Mouse (Mus musculus): ENCODE measurements around the gene Cep41. TPM values are rescaled to one million over a fixed set of nuclear protein-coding genes. Genes with fewer than 3 reads are reported as not detected.

The Cep41 gene
- polyA plus RNA-seq, 1 experiment from 2014 or later, result 22.1 TPM

DNA sequence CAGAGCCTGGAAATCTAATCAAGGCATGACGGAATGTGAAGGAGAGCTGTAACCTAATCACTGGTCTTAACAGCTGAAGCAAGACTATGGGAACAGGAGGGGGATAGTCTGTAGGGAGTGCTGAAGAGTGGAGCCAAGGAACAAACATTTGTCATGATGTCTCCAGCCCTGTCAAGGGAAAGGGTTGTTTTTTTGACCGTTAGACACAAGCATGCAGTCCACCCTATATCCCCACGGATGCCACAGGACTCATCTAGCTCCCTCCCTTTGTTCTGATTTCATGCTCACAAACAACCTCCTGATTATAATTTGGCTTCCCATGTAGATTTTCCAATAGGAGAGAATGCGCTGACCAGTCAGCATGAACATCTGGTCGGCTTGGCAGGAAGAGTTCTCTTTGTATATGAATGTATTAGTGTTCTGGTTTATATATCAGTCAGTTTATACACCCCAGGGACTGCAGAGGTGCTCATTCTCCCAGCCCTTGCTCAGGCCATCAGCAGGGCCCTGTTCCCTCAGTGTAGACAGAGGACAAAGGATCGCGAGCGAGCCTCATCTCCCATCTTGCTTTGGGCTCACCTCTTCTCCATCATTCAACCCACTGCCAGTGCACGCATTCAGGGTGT, 10.5 kb upstream of the Cep41 start:
- H3K4me3 ChIP-seq, result no peak overlapping the region
- peaks cover 36% of the 10 kb centered on the region for H3K4me1 ChIP-seq
- H3K36me3 ChIP-seq (replicated peaks), result no peaks in the 10 kb centered on the region
- H3K27me3 ChIP-seq (ENCODE audit: poor library complexity, severe bottlenecking), result no peaks in the 10 kb centered on the region
- H3K9me3 ChIP-seq, result no peaks in the 10 kb centered on the region; the same call in 1 of the 2 replicates
- DNase-seq (ENCODE audit: extremely low spot score, low spot score), result no peak
- H3K27ac ChIP-seq, result peak overlapping the region; percentile 44
- 93% methylated on average over 9 of the region's 9 CpGs for WGBS

DNA sequence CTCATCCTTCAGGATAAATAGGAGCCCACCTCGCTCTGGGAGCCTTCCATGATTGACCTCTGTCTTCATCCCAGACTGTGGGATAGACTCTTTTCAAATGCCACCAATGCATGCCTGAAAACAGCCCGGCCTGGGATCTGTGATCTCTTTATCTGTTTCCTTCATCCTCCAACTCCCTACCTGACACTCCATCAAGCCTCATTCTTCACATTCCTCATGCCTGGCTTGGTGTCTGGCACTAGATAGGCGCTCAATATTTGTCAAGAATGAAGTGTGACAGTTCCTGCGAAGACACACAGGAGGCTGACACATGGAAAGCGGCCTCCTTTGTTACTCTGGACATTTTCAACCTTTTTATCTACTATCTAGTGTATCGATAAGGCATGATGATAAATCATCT, 9.9 kb upstream of the Cep41 start:
- WGBS, result 90% methylated on average over 6 of the region's 6 CpGs
- H3K27ac ChIP-seq, result 0 out of 2 replicates have a peak overlapping the region, but pooled peaks have one; percentile 8
- peaks cover 33% of the 10 kb centered on the region for H3K4me1 ChIP-seq
- H3K4me3 ChIP-seq, result no peak overlapping the region
- H3K9me3 ChIP-seq, result no peaks in the 10 kb centered on the region; the same call in 1 of the 2 replicates
- DNase-seq (ENCODE audit: extremely low spot score, low spot score), result no peak
- no peaks in the 10 kb centered on the region for H3K36me3 ChIP-seq (replicated peaks)
- no peaks in the 10 kb centered on the region for H3K27me3 ChIP-seq (ENCODE audit: poor library complexity, severe bottlenecking)

DNA sequence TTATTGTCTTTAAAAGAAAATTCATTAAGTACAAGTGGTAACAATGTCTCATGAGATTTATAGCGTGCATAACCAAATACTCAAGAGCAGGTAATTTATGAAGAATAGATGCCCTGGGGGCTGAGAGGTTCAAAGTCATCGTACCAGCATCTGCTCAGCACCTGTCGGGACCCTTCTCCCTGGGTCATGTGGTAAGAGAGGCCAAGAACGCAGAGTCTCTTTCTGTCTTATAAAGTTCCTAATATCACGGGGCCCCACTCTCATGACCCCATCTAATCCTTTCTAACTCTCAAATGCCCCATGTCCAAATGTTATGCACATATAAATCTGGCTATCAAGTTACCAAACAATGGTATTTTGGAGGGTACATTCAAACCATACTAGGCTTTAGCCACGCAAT, 9.3 kb upstream of the Cep41 start:
- WGBS, result 87% methylated on average over 6 of the region's 6 CpGs
- Histone ChIP-seq H3K4me3 (no peak overlapping the region), H3K27ac (0 out of 2 replicates have a peak overlapping the region, but pooled peaks have one; percentile 8), H3K9me3 (no peaks in the 10 kb centered on the region), H3K4me1 (peaks cover 35% of the 10 kb centered on the region), H3K27me3 (ENCODE audit: poor library complexity, severe bottlenecking) (no peaks in the 10 kb centered on the region), H3K36me3 (replicated peaks) (no peaks in the 10 kb centered on the region)
- DNase-seq (ENCODE audit: extremely low spot score, low spot score), result no peak

DNA sequence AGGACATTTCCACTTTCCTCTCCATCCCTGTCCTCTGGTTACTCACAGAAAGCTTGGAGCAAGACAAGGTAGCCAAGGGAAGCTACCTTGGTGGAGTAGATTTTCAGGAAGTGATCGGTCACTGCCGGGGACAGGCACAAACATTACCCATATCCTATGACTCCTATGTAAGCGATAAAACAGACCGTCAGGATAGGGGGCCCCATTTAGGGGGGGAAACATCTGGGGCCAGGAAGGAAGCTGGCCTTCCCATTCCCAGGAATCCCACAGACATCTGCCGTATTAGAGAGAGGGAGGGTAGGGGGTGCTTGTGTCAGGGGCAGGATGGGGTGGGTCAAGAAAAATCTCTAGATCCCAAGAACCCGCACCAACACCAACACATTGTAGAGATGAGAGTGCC, 6.6 kb upstream of the Cep41 start:
- Histone ChIP-seq H3K36me3 (replicated peaks) (no peaks in the 10 kb centered on the region), H3K27ac (peak overlapping the region; percentile 79), H3K4me3 (no peak overlapping the region), H3K27me3 (ENCODE audit: poor library complexity, severe bottlenecking) (no peaks in the 10 kb centered on the region), H3K9me3 (no peaks in the 10 kb centered on the region), H3K4me1 (peaks cover 24% of the 10 kb centered on the region)
- DNase-seq (ENCODE audit: extremely low spot score, low spot score), result no peak
- 80% methylated on average over 6 of the region's 6 CpGs for WGBS

DNA sequence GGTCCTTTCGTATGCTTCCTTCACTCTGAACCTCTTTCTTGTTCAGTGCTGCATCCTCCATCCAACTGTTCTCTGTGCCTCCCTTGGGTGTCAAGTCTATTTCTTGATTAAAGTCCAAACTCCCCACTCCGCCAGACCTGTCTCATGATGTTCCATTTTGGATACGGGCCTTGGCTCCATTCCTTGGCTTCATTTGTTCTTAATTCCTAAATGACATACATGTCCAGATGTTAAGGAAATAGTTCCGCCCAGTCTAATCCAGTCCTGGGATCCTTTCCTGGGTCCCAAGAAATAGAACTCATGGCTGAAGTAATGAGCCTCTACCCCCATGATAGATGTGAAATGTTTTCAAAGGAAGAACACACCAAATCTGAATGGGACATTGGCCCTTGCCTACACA, 4.5 kb upstream of the Cep41 start:
- Histone ChIP-seq H3K9me3 (no peaks in the 10 kb centered on the region), H3K27me3 (ENCODE audit: poor library complexity, severe bottlenecking) (no peaks in the 10 kb centered on the region), H3K27ac (peak overlapping the region; percentile 73), H3K4me1 (peaks cover 44% of the 10 kb centered on the region), H3K4me3 (no peak overlapping the region), H3K36me3 (replicated peaks) (no peaks in the 10 kb centered on the region)
- 93% methylated on average over 4 of the region's 4 CpGs for WGBS
- no peak for DNase-seq (ENCODE audit: extremely low spot score, low spot score)

DNA sequence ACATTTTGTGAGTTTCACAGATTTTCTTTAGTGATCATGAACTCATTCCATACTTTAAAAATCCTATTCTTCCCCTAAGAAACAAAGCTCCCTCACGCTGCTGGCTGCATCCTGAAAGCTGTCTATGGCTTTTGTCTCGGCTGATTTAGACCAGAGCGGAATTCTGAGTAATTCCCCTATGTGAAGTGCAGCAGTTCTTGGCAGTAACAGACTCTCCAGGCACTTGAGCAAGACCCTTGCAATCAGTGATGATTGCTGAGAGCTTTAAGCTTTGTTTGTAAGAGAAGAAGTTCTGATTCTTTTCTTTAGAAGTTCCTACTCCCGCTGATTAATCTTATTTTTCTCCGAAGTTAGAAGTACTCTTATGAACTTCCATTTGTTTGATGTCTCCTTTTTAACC, 3.9 kb upstream of the Cep41 start:
- peak overlapping the region; percentile 73 for H3K27ac ChIP-seq
- no peaks in the 10 kb centered on the region for H3K27me3 ChIP-seq (ENCODE audit: poor library complexity, severe bottlenecking)
- H3K9me3 ChIP-seq, result no peaks in the 10 kb centered on the region
- H3K4me3 ChIP-seq, result no peak overlapping the region
- no peaks in the 10 kb centered on the region for H3K36me3 ChIP-seq (replicated peaks)
- 54% methylated on average over 5 of the region's 5 CpGs for WGBS
- DNase-seq (ENCODE audit: extremely low spot score, low spot score), result no peak
- peaks cover 50% of the 10 kb centered on the region for H3K4me1 ChIP-seq

DNA sequence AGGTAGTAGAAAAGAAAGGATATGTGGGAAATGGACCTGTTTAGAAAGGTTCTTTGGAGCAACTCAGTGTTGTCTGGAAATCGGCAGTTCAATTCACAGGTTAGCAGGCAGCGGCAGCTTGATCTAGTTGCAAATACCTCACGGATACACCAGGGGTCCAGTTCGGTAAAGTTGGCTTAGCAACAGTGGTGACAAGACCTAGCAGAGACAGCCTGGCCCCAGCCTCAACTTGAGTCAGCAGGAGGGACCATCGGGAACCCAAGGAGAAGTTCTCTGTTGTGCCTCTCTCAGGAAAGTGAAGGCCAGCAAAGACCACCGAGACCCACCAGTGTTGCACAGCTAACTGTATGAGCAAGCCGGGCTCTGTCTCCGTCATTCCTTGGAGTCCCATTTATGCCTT, 1.6 kb upstream of the Cep41 start:
- H3K36me3 ChIP-seq (replicated peaks), result no peaks in the 10 kb centered on the region
- H3K4me3 ChIP-seq, result no peak overlapping the region
- DNase-seq (ENCODE audit: extremely low spot score, low spot score), result no peak
- H3K9me3 ChIP-seq, result no peaks in the 10 kb centered on the region
- 94% methylated on average over 8 of the region's 8 CpGs for WGBS
- H3K27me3 ChIP-seq (ENCODE audit: poor library complexity, severe bottlenecking), result no peaks in the 10 kb centered on the region
- peaks cover 48% of the 10 kb centered on the region for H3K4me1 ChIP-seq
- peak overlapping the region; percentile 96 for H3K27ac ChIP-seq

DNA sequence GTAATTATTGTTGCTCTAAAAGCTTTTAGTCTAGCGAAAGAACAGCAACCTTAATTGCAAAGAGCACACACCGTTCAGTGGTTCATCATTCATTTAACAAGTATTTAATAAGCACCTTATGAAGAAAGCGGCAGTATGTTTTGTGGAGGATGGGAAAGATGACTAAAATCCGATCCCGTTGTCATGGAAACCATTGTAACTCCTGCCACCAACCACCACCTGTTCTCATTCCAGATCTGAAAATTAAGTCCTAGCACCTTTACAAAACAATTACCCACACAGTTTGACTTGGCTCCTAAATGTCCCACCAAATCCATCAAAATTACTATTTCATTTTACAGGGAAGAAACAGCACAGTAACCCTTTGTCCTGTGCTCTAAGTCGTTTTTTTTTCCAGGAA, 660 bp upstream of the Cep41 start:
- 37% methylated on average over 6 of the region's 6 CpGs for WGBS
- no peaks in the 10 kb centered on the region for H3K27me3 ChIP-seq (ENCODE audit: poor library complexity, severe bottlenecking)
- H3K9me3 ChIP-seq, result no peaks in the 10 kb centered on the region
- peak overlapping the region; percentile 96 for H3K27ac ChIP-seq
- peaks cover 40% of the 10 kb centered on the region for H3K4me1 ChIP-seq
- peak overlapping the region; percentile 54 for H3K4me3 ChIP-seq
- H3K36me3 ChIP-seq (replicated peaks), result no peaks in the 10 kb centered on the region
- no peak for DNase-seq (ENCODE audit: extremely low spot score, low spot score)

DNA sequence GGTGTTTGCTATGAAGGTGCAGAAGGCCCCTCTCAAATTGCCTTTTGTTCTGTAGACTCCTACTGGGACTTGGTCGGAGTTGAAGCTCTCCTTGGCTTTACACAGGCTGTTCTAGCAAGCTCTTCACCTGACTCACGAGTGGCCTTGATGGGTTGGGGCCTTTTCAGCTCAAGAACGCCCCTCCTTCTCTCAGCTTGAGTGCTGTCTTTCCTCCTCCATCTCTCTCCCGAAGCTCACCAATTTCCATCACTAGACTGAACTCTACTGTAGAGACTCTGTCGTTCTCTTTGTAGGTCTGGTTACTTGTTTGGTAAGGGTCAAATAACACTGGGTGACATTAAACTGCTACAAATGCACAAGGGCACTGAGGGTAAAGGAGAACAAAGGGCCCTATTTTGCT, 723 bp downstream of the Cep41 start:
- Histone ChIP-seq H3K4me3 (peak overlapping the region; percentile 54), H3K36me3 (replicated peaks) (0 out of 2 replicates have a peak, but pooled peaks cover under 1% of the 10 kb centered on the region), H3K4me1 (peaks cover 37% of the 10 kb centered on the region), H3K27ac (peak overlapping the region; percentile 96), H3K9me3 (no peaks in the 10 kb centered on the region), H3K27me3 (ENCODE audit: poor library complexity, severe bottlenecking) (no peaks in the 10 kb centered on the region)
- no peak for DNase-seq (ENCODE audit: extremely low spot score, low spot score)
- 78% methylated on average over 5 of the region's 5 CpGs for WGBS

DNA sequence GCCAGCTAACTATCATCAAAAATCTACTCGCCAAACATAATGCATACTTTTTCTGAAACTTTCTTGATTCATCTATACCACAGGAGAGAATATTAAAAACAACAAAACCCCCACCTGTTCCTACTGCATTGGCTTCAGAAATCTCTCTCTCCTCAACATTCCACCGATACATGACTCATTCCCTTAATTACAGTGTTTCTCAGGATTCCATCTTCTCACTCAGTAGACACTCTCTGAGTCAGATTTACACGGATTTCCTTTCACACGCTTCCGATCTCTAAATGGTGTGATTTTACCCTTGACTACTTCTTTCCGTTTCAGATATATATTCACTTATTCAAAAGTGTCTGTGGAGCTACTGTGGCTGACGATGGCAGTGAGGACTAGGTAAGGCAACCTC, 6.4 kb downstream of the Cep41 start:
- WGBS, result 94% methylated on average over 7 of the region's 7 CpGs
- no peak for DNase-seq (ENCODE audit: extremely low spot score, low spot score)
- Histone ChIP-seq H3K36me3 (replicated peaks) (0 out of 2 replicates have a peak, but pooled peaks cover 11% of the 10 kb centered on the region), H3K4me1 (peaks cover 16% of the 10 kb centered on the region), H3K27me3 (ENCODE audit: poor library complexity, severe bottlenecking) (no peaks in the 10 kb centered on the region), H3K9me3 (no peaks in the 10 kb centered on the region), H3K27ac (no peak overlapping the region), H3K4me3 (no peak overlapping the region)

DNA sequence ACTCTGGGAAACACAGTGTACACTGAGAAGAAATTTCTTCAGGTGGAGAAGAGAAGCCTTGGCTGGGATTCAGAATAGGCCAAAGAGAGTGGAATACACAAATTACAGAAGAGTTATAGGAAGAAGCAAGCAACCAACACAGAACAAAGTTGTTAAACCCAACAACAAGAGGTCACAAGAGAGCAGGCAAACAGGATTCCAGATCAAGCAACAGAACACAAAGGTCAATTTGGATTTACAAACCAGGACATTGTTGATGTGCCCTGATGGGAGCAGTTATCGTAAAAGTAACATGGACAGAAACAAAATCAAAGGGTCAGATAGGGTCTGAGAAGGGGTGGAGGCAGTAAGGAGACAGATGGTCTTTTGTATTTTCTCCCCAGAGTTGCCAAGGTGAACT, 9.0 kb downstream of the Cep41 start:
- peaks cover 35% of the 10 kb centered on the region for H3K4me1 ChIP-seq
- no peaks in the 10 kb centered on the region for H3K9me3 ChIP-seq
- no peak for DNase-seq (ENCODE audit: extremely low spot score, low spot score)
- H3K27me3 ChIP-seq (ENCODE audit: poor library complexity, severe bottlenecking), result no peaks in the 10 kb centered on the region
- H3K4me3 ChIP-seq, result no peak overlapping the region
- H3K36me3 ChIP-seq (replicated peaks), result peaks cover 12% of the 10 kb centered on the region; the same call in 1 of the 2 replicates
- 87% methylated on average over 1 of the region's 1 CpGs for WGBS
- no peak overlapping the region for H3K27ac ChIP-seq

DNA sequence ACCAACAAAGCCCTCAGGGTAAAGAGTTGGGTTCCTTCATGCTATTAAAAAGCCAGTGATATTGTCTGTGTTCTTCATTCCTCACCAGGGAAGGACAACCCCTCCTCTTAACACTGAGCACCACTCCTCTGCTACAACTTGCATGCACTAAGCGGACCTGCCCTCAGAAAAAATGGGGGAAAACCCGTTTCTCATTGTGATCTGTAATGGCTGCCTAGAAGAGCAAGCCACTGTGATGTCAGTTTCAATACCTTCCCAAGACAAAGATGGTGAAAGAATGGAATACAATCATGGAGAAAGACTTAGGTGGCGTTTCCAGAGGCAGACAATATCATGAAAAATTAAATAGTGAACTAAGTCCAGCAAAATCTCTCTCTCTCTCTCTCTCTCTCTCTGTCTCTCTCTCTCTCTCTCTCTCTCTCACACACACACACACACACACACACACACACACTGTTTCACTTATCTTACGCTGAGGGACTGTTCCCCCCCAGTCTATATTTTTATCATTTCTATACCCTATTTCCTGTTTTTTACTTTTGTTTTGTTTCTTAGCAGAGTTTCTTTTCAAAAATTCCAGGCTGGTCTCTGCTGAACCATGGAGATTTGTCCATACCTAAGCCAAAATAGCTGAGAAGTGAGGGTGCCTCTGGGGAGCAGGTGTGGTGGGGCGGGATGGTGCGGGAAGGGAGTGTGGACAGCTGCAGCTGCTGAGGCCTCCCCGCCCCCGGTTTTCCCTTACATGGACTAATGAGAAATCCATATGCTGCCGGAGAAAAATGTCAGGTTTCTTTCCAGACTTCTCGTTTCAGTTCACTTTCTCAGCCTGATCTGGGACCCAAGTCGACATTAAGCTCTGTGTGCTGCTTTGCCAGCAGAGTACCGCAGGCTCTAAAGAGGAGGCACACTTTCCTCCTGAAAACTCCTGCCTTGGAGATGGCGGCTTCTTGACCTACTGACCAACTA, 11.3 kb downstream of the Cep41 start:
- Histone ChIP-seq H3K4me3 (no peak overlapping the region), H3K27ac (peak overlapping the region; percentile 71), H3K36me3 (replicated peaks) (peaks cover 7% of the 10 kb centered on the region; the same call in 1 of the 2 replicates), H3K9me3 (no peaks in the 10 kb centered on the region), H3K4me1 (peaks cover 58% of the 10 kb centered on the region), H3K27me3 (ENCODE audit: poor library complexity, severe bottlenecking) (no peaks in the 10 kb centered on the region)
- no peak for DNase-seq (ENCODE audit: extremely low spot score, low spot score)
- 78% methylated on average over 13 of the region's 13 CpGs for WGBS

DNA sequence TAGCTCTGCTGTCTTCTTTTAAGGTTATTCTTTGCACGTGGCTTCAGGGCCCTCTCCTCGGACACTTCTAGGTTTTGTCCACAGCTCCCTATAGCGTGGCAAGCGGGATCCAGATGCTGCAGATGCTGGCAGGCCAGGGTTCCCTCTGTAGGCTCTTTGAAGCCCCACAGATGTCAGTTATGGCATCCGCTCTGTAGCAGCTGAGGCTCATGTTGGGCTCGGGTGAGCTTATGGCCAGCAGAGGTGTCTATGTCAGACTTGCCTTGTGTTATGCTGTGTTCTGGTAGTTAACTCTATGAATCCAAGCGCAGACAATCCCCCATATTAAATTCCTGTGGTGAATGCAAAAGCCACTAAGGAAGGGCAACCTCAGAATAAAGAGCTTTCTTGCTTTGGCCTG, 13.1 kb downstream of the Cep41 start:
- DNase-seq (ENCODE audit: extremely low spot score, low spot score), result no peak
- Histone ChIP-seq H3K27ac (peak overlapping the region; percentile 48), H3K27me3 (ENCODE audit: poor library complexity, severe bottlenecking) (no peaks in the 10 kb centered on the region), H3K4me3 (no peak overlapping the region), H3K9me3 (no peaks in the 10 kb centered on the region), H3K36me3 (replicated peaks) (peaks cover 7% of the 10 kb centered on the region; the same call in 1 of the 2 replicates), H3K4me1 (peaks cover 76% of the 10 kb centered on the region)
- WGBS, result 80% methylated on average over 7 of the region's 7 CpGs
